Mouse (Mus musculus): ENCODE measurements at regions not wholly inside any gene's neighbourhood (a gene's known extent, or its start where the extent isn't known, plus 50 kb on each side); places are given as distances from the start of the nearest gene placed in this dataset.

DNA sequence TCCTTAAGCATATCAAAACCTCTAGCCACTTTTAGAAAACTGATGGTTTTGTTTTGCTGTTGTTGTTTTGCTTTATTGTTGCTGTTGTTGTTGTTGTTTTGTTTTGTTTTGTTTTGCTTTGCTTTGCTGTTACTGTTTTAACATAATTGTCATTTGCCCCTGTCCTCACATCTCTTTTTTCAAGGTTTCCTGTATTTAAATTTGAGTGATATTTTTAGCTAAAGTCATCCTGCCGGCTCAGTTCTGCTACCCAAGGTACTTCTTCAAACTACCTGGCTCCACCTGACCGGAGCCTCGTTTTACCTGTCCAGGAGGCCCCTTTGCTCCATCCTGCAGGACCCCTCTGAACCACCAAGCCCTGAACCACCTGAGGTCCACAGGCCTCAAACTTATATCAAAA is 253.4 kb downstream of the Tle4 start:
- ATAC-seq (ENCODE audit: insufficient number of reproducible peaks, low FRiP score), result no peak
- H3K4me3 ChIP-seq, result no peak overlapping the region
- WGBS, result 71% methylated on average over 3 of the region's 3 CpGs
- H3K36me3 ChIP-seq, result no peaks in the 10 kb centered on the region
- peaks cover 7% of the 10 kb centered on the region; the same call in 1 of the 2 replicates for H3K4me1 ChIP-seq (replicated peaks)
- H3K27ac ChIP-seq (ENCODE audit: poor library complexity, severe bottlenecking), result no peak overlapping the region
- no peak overlapping the region for H3K4me2 ChIP-seq
- no peak overlapping the region for H3K9ac ChIP-seq
- H3K9me3 ChIP-seq (replicated peaks), result no peaks in the 10 kb centered on the region
- no peaks in the 10 kb centered on the region for H3K27me3 ChIP-seq (replicated peaks)

DNA sequence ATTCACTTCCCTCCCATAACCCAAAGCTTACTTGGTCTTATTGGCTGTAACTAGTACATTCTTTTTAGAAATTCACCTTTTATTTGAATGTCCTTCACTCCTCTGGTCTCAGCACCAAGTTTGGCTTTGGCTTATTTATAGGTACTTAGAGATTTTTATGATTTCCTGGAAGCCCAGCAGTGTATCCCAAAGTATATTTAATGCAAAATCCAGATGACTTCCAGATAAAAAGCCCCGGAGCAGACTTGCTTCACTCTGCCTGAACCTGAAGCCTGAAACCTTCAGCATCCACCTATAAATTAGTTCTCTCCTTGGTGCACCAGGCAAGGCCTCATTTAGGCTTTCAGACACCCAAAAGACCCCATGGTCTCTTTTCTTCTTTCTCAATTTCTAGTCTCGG is 250.8 kb downstream of the Tle4 start:
- peaks cover 7% of the 10 kb centered on the region; the same call in 1 of the 2 replicates for H3K4me1 ChIP-seq (replicated peaks)
- H3K4me2 ChIP-seq, result no peak overlapping the region
- H3K36me3 ChIP-seq, result no peaks in the 10 kb centered on the region
- H3K4me3 ChIP-seq, result no peak overlapping the region
- no peak overlapping the region for H3K9ac ChIP-seq
- H3K27me3 ChIP-seq (replicated peaks), result no peaks in the 10 kb centered on the region
- H3K27ac ChIP-seq (ENCODE audit: poor library complexity, severe bottlenecking), result no peak overlapping the region; the same call in 1 of the 2 replicates
- ATAC-seq (ENCODE audit: insufficient number of reproducible peaks, low FRiP score), result no peak
- 61% methylated on average over 2 of the region's 2 CpGs for WGBS
- H3K9me3 ChIP-seq (replicated peaks), result no peaks in the 10 kb centered on the region

DNA sequence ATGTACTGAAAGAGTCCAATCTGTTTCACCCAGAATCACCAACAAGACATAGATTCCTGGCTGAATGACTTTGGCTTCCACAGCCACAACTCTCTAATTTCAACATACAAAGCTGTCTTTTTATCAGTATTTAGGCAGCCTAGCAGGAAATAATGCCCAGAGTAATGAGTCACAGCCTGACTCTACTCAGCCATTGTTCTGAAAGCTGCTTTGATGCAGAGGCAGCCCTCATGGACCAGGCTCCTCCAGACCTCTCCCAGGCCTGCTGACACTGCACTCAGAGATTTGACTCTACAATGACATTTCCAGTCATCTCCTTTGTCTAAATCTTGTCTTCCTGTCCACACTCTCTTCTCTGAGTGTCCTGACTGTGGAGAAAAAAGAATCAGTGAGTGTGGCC is 250.4 kb downstream of the Tle4 start:
- Histone ChIP-seq H3K36me3 (no peaks in the 10 kb centered on the region), H3K4me3 (no peak overlapping the region), H3K4me1 (replicated peaks) (peaks cover 7% of the 10 kb centered on the region; the same call in 1 of the 2 replicates), H3K27me3 (replicated peaks) (0 out of 2 replicates have a peak, but pooled peaks cover under 1% of the 10 kb centered on the region), H3K27ac (ENCODE audit: poor library complexity, severe bottlenecking) (no peak overlapping the region), H3K4me2 (no peak overlapping the region), H3K9ac (no peak overlapping the region), H3K9me3 (replicated peaks) (no peaks in the 10 kb centered on the region)
- no peak for ATAC-seq (ENCODE audit: insufficient number of reproducible peaks, low FRiP score)

DNA sequence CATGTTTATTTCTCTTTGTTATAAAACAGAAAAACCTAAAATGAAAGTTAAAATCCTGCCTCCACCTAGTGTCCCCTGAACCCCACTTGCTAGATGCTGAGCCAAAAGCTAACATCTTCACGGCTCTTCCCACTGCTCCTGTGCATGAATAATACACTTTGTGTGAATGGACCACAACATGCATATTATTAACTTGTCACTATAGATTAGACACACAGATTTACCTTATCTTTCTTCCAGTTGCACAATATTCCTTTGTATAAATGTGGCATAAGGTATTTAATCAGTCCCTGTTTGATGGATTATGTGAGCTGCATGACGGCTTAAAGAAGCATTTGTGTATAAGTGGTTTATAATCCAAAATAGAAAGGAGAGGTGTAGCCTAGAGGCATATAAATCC is 248.1 kb downstream of the Tle4 start:
- no peak overlapping the region for H3K9ac ChIP-seq
- H3K4me3 ChIP-seq, result no peak overlapping the region
- WGBS, result 77% methylated on average over 2 of the region's 2 CpGs
- H3K27ac ChIP-seq (ENCODE audit: poor library complexity, severe bottlenecking), result no peak overlapping the region
- H3K27me3 ChIP-seq (replicated peaks), result peaks cover 5% of the 10 kb centered on the region; the same call in 1 of the 2 replicates
- H3K4me2 ChIP-seq, result no peak overlapping the region
- no peaks in the 10 kb centered on the region for H3K36me3 ChIP-seq
- ATAC-seq (ENCODE audit: insufficient number of reproducible peaks, low FRiP score), result no peak
- H3K9me3 ChIP-seq (replicated peaks), result no peaks in the 10 kb centered on the region
- peaks cover 7% of the 10 kb centered on the region; the same call in 1 of the 2 replicates for H3K4me1 ChIP-seq (replicated peaks)

DNA sequence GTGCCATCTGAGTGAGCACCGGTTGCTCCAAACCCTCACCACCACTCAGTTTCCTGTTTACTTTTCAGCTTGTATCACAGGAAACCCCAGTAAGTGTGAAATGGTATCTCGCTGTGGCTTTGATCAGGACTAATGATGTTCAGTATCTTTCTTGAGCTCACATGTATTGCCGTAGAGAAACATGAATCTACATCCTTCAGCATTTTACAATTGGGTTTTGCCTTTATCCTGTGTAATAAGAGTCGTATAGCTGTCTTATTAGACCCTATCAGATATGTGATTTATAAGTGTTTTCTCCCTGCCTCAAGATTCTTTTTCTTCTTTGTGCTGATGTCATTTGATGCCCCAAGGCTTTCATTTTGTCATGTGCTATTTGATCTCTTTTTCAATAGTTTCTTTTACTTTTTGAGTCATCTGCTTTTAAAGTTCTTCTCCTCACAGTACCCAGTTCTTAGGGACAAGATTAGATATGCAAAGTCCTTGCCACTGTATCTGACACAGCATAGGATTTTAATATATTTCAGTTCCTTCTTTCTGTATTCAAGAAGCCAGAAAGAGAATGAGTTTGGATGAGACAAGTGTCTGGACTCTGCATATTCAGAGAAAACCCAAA is 246.0 kb downstream of the Tle4 start:
- no peaks in the 10 kb centered on the region for H3K9me3 ChIP-seq (replicated peaks)
- H3K9ac ChIP-seq, result no peak overlapping the region
- no peak overlapping the region for H3K27ac ChIP-seq (ENCODE audit: poor library complexity, severe bottlenecking)
- no peak for ATAC-seq (ENCODE audit: insufficient number of reproducible peaks, low FRiP score)
- H3K4me1 ChIP-seq (replicated peaks), result peaks cover 7% of the 10 kb centered on the region; the same call in 1 of the 2 replicates
- H3K36me3 ChIP-seq, result no peaks in the 10 kb centered on the region
- 40% methylated on average over 4 of the region's 4 CpGs for WGBS
- no peak overlapping the region for H3K4me3 ChIP-seq
- H3K27me3 ChIP-seq (replicated peaks), result peaks cover 8% of the 10 kb centered on the region; the same call in 1 of the 2 replicates
- H3K4me2 ChIP-seq, result no peak overlapping the region

DNA sequence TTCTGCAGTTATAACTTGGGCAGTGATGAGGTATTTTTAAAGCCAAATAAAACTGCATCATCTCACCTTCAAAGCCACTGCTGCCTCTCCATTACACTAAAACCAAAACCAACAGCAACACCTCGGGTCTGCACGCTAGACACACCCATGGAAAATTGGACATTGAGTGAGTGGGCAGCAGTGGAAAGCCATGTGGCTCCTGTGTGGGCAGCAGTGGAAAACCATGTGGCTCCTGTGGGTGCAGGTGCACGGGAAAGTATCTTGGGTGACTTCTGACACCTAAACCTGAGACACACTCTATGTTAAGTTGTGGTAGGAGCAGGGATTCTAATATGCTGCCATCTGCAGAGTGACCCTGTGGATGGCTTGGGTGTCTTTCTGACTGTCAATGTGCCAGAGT is 245.3 kb downstream of the Tle4 start:
- Histone ChIP-seq H3K27me3 (replicated peaks) (peaks cover 8% of the 10 kb centered on the region; the same call in 1 of the 2 replicates), H3K9me3 (replicated peaks) (no peaks in the 10 kb centered on the region), H3K4me3 (no peak overlapping the region), H3K36me3 (no peaks in the 10 kb centered on the region), H3K4me2 (no peak overlapping the region), H3K4me1 (replicated peaks) (0 out of 2 replicates have a peak, but pooled peaks cover 2% of the 10 kb centered on the region), H3K27ac (ENCODE audit: poor library complexity, severe bottlenecking) (no peak overlapping the region), H3K9ac (no peak overlapping the region)
- no peak for ATAC-seq (ENCODE audit: insufficient number of reproducible peaks, low FRiP score)
- 79% methylated on average over 3 of the region's 3 CpGs for WGBS

DNA sequence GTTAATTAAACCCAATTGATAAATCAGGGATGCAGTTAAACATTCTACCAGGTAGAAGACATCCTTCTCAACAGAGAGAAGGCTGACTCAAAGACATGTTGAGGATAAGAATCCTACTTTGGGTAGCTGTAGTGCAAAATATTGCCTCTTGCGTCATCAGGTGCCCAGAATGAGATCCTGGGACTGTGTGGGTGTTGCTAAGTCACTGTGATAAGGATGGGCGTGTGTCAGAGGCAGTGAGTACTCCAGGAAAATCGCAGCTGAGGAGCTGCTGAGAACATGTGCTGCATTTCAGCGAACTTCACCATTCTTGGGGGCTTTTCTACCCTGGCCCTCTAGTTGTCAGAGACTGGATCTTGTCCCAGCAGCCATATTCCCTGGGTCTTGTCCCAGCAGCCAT is 244.7 kb downstream of the Tle4 start:
- Histone ChIP-seq H3K4me1 (replicated peaks) (no peaks in the 10 kb centered on the region), H3K9me3 (replicated peaks) (no peaks in the 10 kb centered on the region), H3K4me3 (no peak overlapping the region), H3K36me3 (no peaks in the 10 kb centered on the region), H3K9ac (no peak overlapping the region), H3K27me3 (replicated peaks) (peaks cover 8% of the 10 kb centered on the region; the same call in 1 of the 2 replicates), H3K27ac (ENCODE audit: poor library complexity, severe bottlenecking) (no peak overlapping the region), H3K4me2 (no peak overlapping the region)
- WGBS, result 50% methylated on average over 4 of the region's 4 CpGs
- ATAC-seq (ENCODE audit: insufficient number of reproducible peaks, low FRiP score), result no peak

DNA sequence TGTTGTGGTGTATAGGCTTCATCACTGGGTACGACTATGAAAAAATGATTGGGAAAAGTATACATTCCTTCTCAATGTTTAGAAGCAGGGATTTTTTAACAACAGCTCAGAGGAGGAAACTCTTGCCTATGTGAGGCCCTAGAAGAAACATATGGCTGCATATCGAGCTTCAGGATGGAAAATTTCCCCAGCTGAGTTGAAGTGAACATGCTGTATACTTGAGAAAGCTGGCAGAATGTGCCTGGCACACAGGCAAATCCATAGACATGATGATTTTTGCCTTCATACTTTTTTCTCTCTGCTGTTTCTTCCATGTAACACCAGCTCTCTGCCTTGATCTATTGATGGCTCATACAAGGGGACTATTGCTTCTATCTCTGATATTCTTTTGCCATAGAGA is 242.7 kb downstream of the Tle4 start:
- Histone ChIP-seq H3K9ac (no peak overlapping the region), H3K9me3 (replicated peaks) (no peaks in the 10 kb centered on the region), H3K4me3 (no peak overlapping the region), H3K4me1 (replicated peaks) (no peaks in the 10 kb centered on the region), H3K4me2 (no peak overlapping the region), H3K27ac (ENCODE audit: poor library complexity, severe bottlenecking) (no peak overlapping the region), H3K27me3 (replicated peaks) (peaks cover 13% of the 10 kb centered on the region; the same call in 1 of the 2 replicates), H3K36me3 (no peaks in the 10 kb centered on the region)
- 77% methylated on average over 2 of the region's 2 CpGs for WGBS
- no peak for ATAC-seq (ENCODE audit: insufficient number of reproducible peaks, low FRiP score)

DNA sequence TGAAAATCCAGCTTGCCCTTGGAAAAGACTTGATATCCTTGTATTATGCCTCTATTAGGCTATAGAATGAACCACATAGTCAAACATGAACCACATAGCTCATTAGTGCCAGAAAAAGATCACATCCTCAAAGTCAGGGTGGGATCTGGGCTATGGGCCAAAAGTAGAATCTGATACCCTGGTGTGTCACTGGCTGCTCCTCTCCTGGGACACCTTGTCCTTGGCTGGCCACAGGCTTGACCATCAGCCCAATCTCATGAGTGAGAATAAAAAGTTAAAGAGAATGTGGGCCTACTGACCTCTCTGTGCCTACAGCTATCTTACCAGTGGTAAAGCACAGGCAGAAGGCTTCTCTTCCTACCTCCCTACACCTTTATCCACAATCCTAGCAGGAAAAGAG is 241.9 kb downstream of the Tle4 start:
- Histone ChIP-seq H3K4me2 (no peak overlapping the region), H3K27me3 (replicated peaks) (peaks cover 15% of the 10 kb centered on the region; the same call in 1 of the 2 replicates), H3K9ac (no peak overlapping the region), H3K36me3 (no peaks in the 10 kb centered on the region), H3K27ac (ENCODE audit: poor library complexity, severe bottlenecking) (no peak overlapping the region), H3K4me1 (replicated peaks) (no peaks in the 10 kb centered on the region), H3K9me3 (replicated peaks) (no peaks in the 10 kb centered on the region), H3K4me3 (no peak overlapping the region)
- no peak for ATAC-seq (ENCODE audit: insufficient number of reproducible peaks, low FRiP score)

DNA sequence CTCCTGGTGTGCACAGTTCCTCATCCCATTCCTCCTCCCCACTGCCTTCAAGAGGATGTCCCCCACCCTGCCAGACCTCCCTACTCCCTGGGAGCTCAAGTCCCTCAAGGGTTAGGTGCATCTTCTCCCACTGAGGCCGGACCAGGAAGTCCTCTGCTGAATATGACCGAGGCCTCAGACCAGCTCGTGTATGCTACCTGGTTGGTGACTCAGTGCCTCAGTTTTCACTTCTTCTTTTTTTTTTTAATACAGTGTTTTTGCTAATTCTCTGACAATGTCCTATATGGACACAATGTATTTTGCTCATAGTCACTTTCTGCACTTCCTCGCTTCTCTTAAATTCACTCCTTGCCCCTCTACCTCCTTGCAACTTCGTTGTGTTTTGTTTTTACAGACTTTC is 237.2 kb downstream of the Tle4 start:
- Histone ChIP-seq H3K27ac (ENCODE audit: poor library complexity, severe bottlenecking) (no peak overlapping the region), H3K36me3 (no peaks in the 10 kb centered on the region), H3K9me3 (replicated peaks) (no peaks in the 10 kb centered on the region), H3K9ac (no peak overlapping the region), H3K4me3 (no peak overlapping the region), H3K4me1 (replicated peaks) (no peaks in the 10 kb centered on the region), H3K27me3 (replicated peaks) (peaks cover 28% of the 10 kb centered on the region), H3K4me2 (no peak overlapping the region)
- no peak for ATAC-seq (ENCODE audit: insufficient number of reproducible peaks, low FRiP score)
- 71% methylated on average over 5 of the region's 5 CpGs for WGBS

DNA sequence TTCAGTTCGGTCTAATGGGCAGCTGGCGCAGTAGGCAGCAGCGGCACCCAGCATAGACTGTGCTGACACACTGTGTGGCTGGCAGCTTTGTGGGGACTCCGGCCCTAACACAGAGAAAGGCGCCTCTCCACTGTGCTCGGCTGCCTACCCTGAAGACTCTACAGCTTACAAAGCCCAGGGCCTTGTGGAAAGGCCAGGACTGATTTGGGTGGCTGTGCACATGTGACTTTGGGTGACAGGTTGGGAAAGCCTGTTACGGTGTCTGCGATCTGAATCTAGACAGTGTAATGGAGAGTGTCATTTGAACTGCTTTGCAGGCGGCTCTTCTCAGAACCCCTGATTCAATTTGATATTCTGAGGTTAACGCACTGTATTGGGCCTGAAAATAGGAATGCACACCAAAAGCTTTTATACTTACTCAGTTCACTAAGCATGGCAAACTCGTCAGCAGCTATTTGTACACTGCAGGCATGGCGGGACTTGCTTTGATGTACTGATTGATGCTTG is 228.7 kb downstream of the Tle4 start:
- Histone ChIP-seq H3K4me1 (replicated peaks) (0 out of 2 replicates have a peak, but pooled peaks cover 4% of the 10 kb centered on the region), H3K36me3 (no peaks in the 10 kb centered on the region), H3K9me3 (replicated peaks) (no peaks in the 10 kb centered on the region), H3K27ac (ENCODE audit: poor library complexity, severe bottlenecking) (no peak overlapping the region), H3K9ac (no peak overlapping the region), H3K27me3 (replicated peaks) (peaks cover 19% of the 10 kb centered on the region), H3K4me2 (no peak overlapping the region), H3K4me3 (no peak overlapping the region)
- WGBS, result 77% methylated on average over 12 of the region's 12 CpGs
- ATAC-seq (ENCODE audit: insufficient number of reproducible peaks, low FRiP score), result no peak

DNA sequence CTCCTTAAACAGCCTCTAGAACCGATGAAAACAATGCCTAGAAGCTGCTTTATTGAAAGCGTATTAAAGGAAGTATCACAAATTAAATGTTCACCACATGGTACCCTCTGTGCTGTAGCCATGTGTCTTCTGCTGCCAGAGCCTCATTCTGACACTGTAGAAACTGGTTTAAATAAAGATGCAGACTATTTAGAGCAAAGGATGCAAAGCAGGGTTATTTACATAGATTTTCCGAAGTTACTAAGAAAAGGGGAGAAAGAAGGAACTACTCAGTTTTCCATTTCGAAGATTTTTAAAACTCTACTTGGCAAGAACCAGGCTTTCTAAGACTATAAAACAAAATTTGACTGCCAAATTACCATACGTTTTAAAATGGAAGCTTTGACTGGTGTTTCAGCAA is 226.5 kb downstream of the Tle4 start:
- Histone ChIP-seq H3K9me3 (replicated peaks) (no peaks in the 10 kb centered on the region), H3K9ac (no peak overlapping the region), H3K4me3 (no peak overlapping the region), H3K4me2 (no peak overlapping the region), H3K27ac (ENCODE audit: poor library complexity, severe bottlenecking) (no peak overlapping the region), H3K36me3 (no peaks in the 10 kb centered on the region), H3K27me3 (replicated peaks) (peaks cover 16% of the 10 kb centered on the region), H3K4me1 (replicated peaks) (0 out of 2 replicates have a peak, but pooled peaks cover 4% of the 10 kb centered on the region)
- 86% methylated on average over 5 of the region's 5 CpGs for whole genome bisulfite sequencing
- ATAC-seq (ENCODE audit: insufficient number of reproducible peaks, low FRiP score), result no peak

Measured in heart, embryonic 12.5 days (tissue).